Mouse (Mus musculus) G1E (cell line): ENCODE measurements around the gene Sugct.

Experiments
- CTCF ChIP-seq: IDR thresholded peaks from 2 replicates; pipeline ENCODE4 v1.5.1; 2012; ENCODE audit warnings: low read depth, low read length, inconsistent platforms, mixed read lengths
- GATA1 ChIP-seq: IDR thresholded peaks from 2 replicates; pipeline ENCODE4 v1.6.1; 2012; ENCODE audit warnings: borderline replicate concordance, low read length, inconsistent platforms, mixed read lengths
- GATA2 ChIP-seq: IDR thresholded peaks from 2 replicates; pipeline ENCODE4 v1.6.1; 2012; ENCODE audit warnings: low read depth, low read length, inconsistent platforms, borderline replicate concordance
- POLR2AphosphoS5 ChIP-seq: IDR thresholded peaks from 2 replicates; pipeline ENCODE4 v1.6.1; 2012; ENCODE audit warnings: low read depth, low read length, inconsistent platforms; ENCODE audit not compliant: insufficient replicate concordance
- TAL1 ChIP-seq: conservative IDR thresholded peaks from 2 replicates; pipeline ENCODE4 v1.6.1; 2012; ENCODE audit warnings: low read depth, low read length, inconsistent platforms, mixed read lengths

GRCm38 (mm10) chr13:16906974-16907373, 788.4 kb downstream of the Sugct start:
- TF ChIP-seq CTCF (no peak), GATA1 (no peak), POLR2AphosphoS5 (no peak), TAL1 (no peak), GATA2 (no peak)
